Mouse (Mus musculus) lung, embryonic 16.5 days (tissue): ENCODE measurements around the gene Prkca. TPM values are rescaled to one million over a fixed set of nuclear protein-coding genes. Genes with fewer than 3 reads are reported as not detected.
A peak's percentile ranks its signal among the peaks of the same experiment; 100 is the strongest.

Experiments used
- ATAC-seq: fragments of 200-750 bp; cut with Nextera tagmentation; 2 replicates; pipeline ENCODE4 v1.8.0; 2017; ENCODE audit warnings: low read depth, mild to moderate bottlenecking, moderate library complexity
- H3K27ac ChIP-seq: fragments of 300-500 bp; sonication (generic); 2 replicates; pipeline ENCODE4 v1.5.1; 2014; ENCODE audit warnings: mild to moderate bottlenecking, control low read depth, low read length
- H3K27me3 ChIP-seq: fragments of 300-500 bp; sonication (generic); 2 replicates; pipeline ENCODE4 v1.6.1; 2014; ENCODE audit warnings: low read depth, low read length, mixed read lengths; ENCODE audit not compliant: control insufficient read depth, insufficient read depth
- H3K36me3 ChIP-seq: fragments of 300-500 bp; sonication (generic); 2 replicates; pipeline ENCODE4 v1.6.1; 2014; ENCODE audit warnings: low read length; ENCODE audit not compliant: control insufficient read depth, insufficient read depth
- H3K4me1 ChIP-seq: fragments of 300-500 bp; sonication (generic); replicated peaks from 2 replicates; pipeline ENCODE4 v1.6.1; 2014; ENCODE audit warnings: low read length, mixed read lengths; ENCODE audit not compliant: control insufficient read depth, insufficient read depth
- H3K4me2 ChIP-seq: fragments of 300-500 bp; sonication (generic); 2 replicates; pipeline ENCODE4 v1.6.1; 2014; ENCODE audit warnings: low read depth, low read length, control low read depth
- H3K4me3 ChIP-seq: fragments of 300-500 bp; sonication (generic); 2 replicates; pipeline ENCODE4 v1.5.1; 2014; ENCODE audit warnings: mild to moderate bottlenecking, low read length, control low read depth
- H3K9ac ChIP-seq: fragments of 300-500 bp; sonication (generic); 2 replicates; pipeline ENCODE4 v1.6.1; 2014; ENCODE audit warnings: low read length, control low read depth
- H3K9me3 ChIP-seq: fragments of 300-500 bp; sonication (generic); 2 replicates; pipeline ENCODE4 v1.6.1; 2016; ENCODE audit warnings: low read length; ENCODE audit not compliant: control insufficient read depth
- WGBS: fragments of 180-500 bp; shearing (Covaris S2); extraction: QIAGEN DNeasy Blood & Tissue Kit; methylation state at CpG from one replicate; pipeline ENCODE4 v1.1.7; 2014; 5-methylcytosine and 5-hydroxymethylcytosine counted together
- polyA plus RNA-seq: library from polyadenylated mRNA; unstranded; fragments of >200 nt; fragmentation: Nextera tagmentation; extraction: Ambion mirVana; gene quantifications from 2 replicates; pipeline ENCODE4 v1.2.1, GENCODE M21; 2015

Gene Prkca
- polyA plus RNA-seq, 1 experiment from 2014 or later, result 10.1 TPM

GRCm38 (mm10) chr11:107993792-107994191 lies 349.9 kb downstream of the Prkca start:
- no peak for ATAC-seq
- Histone ChIP-seq H3K9me3 (no peaks in the 10 kb centered on the region), H3K4me1 (no peaks in the 10 kb centered on the region), H3K9ac (no peak overlapping the region), H3K27me3 (no peaks in the 10 kb centered on the region), H3K27ac (no peak overlapping the region), H3K4me2 (no peak overlapping the region), H3K4me3 (no peak overlapping the region), H3K36me3 (no peaks in the 10 kb centered on the region)
- 85% methylated on average over 3 of the region's 3 CpGs for WGBS

DNA sequence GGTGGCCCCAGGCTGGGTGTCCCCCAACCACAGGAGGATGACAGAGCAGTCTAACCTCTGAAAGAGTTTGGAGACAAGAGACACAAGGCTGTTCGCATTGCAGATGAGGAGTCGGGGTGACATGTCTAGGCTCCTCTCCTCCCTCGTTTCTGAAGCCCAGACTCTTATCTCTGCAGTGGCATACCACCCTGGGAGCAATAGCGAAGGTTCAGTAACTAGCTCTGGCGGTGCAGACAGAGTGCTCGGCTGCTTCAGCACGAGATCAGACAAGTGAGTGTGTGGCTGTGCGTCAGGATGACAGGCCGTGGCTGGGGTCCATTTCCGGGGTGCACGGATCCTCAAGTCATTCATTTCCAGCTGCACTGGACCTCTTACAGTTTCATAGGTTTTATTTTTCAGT lies 351.2 kb downstream of the Prkca start:
- ATAC-seq, result no peak
- Histone ChIP-seq H3K4me3 (no peak overlapping the region), H3K4me1 (no peaks in the 10 kb centered on the region), H3K4me2 (no peak overlapping the region), H3K36me3 (no peaks in the 10 kb centered on the region), H3K27me3 (no peaks in the 10 kb centered on the region), H3K27ac (no peak overlapping the region), H3K9me3 (no peaks in the 10 kb centered on the region), H3K9ac (no peak overlapping the region)
- 26% methylated on average over 11 of the region's 11 CpGs for WGBS

- H3K4me3 ChIP-seq, result no peak overlapping the region
- no peak overlapping the region for H3K9ac ChIP-seq
- H3K4me1 ChIP-seq, result no peaks in the 10 kb centered on the region
- ATAC-seq, result no peak
- H3K9me3 ChIP-seq, result no peaks in the 10 kb centered on the region
- H3K4me2 ChIP-seq, result no peak overlapping the region
- no peaks in the 10 kb centered on the region for H3K36me3 ChIP-seq
- 49% methylated on average over 7 of the region's 7 CpGs for WGBS
- no peaks in the 10 kb centered on the region for H3K27me3 ChIP-seq
- no peak overlapping the region for H3K27ac ChIP-seq
Observed at GRCm38 (mm10) chr11:107991990-107992389, 351.7 kb downstream of the Prkca start.

DNA sequence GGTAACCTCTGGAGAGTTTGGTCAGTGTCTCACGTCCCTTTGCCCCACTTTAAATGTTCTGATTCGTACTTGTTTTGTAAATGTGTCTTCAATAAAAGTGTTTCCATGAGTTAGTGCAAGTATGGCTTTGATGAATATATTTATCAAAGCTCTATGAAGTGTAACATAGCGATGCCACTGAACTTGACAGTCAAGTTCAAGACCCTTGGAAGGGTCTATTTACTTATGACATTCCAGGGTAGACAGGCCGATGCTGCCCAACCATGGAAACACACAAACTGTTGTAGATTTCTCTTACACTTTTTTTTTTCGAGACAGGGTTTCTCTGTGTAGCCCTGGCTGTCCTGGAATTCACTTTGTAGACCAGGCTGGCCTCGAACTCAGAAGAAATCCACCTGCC lies 354.5 kb downstream of the Prkca start:
- H3K4me1 ChIP-seq, result no peaks in the 10 kb centered on the region
- no peak overlapping the region for H3K4me3 ChIP-seq
- H3K27me3 ChIP-seq, result no peaks in the 10 kb centered on the region
- no peak overlapping the region for H3K27ac ChIP-seq
- WGBS, result 43% methylated on average over 6 of the region's 6 CpGs
- no peak overlapping the region for H3K4me2 ChIP-seq
- H3K9me3 ChIP-seq, result no peaks in the 10 kb centered on the region
- H3K36me3 ChIP-seq, result no peaks in the 10 kb centered on the region
- ATAC-seq, result 0 out of 2 replicates have a peak, but pooled peaks have one; percentile 26
- no peak overlapping the region for H3K9ac ChIP-seq

DNA sequence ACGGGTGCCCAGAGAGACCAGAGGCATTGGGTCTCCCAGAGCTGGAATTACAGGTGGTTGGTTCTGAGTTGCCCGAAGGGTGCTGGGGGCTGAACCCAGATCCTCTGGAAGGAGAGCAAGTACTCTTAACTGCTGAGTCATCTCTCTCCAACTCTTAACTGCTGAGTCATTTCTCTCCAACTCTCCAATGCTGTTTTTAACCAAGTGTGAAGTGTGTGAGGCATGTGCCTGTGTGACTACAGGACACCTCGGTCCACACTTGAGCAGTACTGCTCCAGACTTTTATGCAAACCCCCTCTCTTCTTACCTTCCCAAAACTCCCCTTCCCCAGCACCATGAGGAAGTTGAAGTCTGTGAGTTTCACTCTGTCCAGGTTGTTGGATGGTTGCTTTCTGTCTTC lies 357.8 kb downstream of the Prkca start:
- Histone ChIP-seq H3K4me3 (no peak overlapping the region), H3K9ac (no peak overlapping the region), H3K4me1 (no peaks in the 10 kb centered on the region), H3K4me2 (no peak overlapping the region), H3K27me3 (no peaks in the 10 kb centered on the region), H3K36me3 (no peaks in the 10 kb centered on the region; the same call in 1 of the 2 replicates), H3K9me3 (no peaks in the 10 kb centered on the region), H3K27ac (no peak overlapping the region)
- 85% methylated on average over 3 of the region's 3 CpGs for WGBS
- ATAC-seq, result no peak

GRCm38 (mm10) chr11:107983883-107984282 lies 359.8 kb downstream of the Prkca start:
- H3K4me2 ChIP-seq, result no peak overlapping the region
- no peak overlapping the region for H3K4me3 ChIP-seq
- no peak for ATAC-seq
- H3K9ac ChIP-seq, result no peak overlapping the region
- H3K27me3 ChIP-seq, result no peaks in the 10 kb centered on the region
- 77% methylated on average over 12 of the region's 12 CpGs for WGBS
- H3K9me3 ChIP-seq, result no peaks in the 10 kb centered on the region
- H3K27ac ChIP-seq, result no peak overlapping the region
- no peaks in the 10 kb centered on the region; the same call in 1 of the 2 replicates for H3K36me3 ChIP-seq
- no peaks in the 10 kb centered on the region for H3K4me1 ChIP-seq

GRCm38 (mm10) chr11:107983224-107983623 lies 360.5 kb downstream of the Prkca start:
- Histone ChIP-seq H3K36me3 (no peaks in the 10 kb centered on the region; the same call in 1 of the 2 replicates), H3K9me3 (no peaks in the 10 kb centered on the region), H3K4me1 (no peaks in the 10 kb centered on the region), H3K9ac (no peak overlapping the region), H3K4me3 (no peak overlapping the region), H3K4me2 (no peak overlapping the region), H3K27me3 (no peaks in the 10 kb centered on the region), H3K27ac (no peak overlapping the region)
- WGBS, result 66% methylated on average over 5 of the region's 5 CpGs
- no peak for ATAC-seq

- WGBS, result 24% methylated on average over 16 of the region's 16 CpGs
- H3K9ac ChIP-seq, result no peak overlapping the region
- no peak overlapping the region for H3K4me3 ChIP-seq
- no peak overlapping the region for H3K4me2 ChIP-seq
- no peaks in the 10 kb centered on the region for H3K4me1 ChIP-seq
- peak; percentile 62; the same call in 1 of the 2 replicates for ATAC-seq
- no peaks in the 10 kb centered on the region for H3K9me3 ChIP-seq
- H3K27ac ChIP-seq, result no peak overlapping the region
- no peaks in the 10 kb centered on the region; the same call in 1 of the 2 replicates for H3K36me3 ChIP-seq
- no peaks in the 10 kb centered on the region for H3K27me3 ChIP-seq
Observed at GRCm38 (mm10) chr11:107982225-107982896, 361.4 kb downstream of the Prkca start.

GRCm38 (mm10) chr11:107979497-107980174 lies 364.1 kb downstream of the Prkca start:
- Histone ChIP-seq H3K4me2 (no peak overlapping the region), H3K9ac (no peak overlapping the region), H3K27ac (no peak overlapping the region), H3K27me3 (no peaks in the 10 kb centered on the region), H3K36me3 (no peaks in the 10 kb centered on the region; the same call in 1 of the 2 replicates), H3K4me3 (no peak overlapping the region), H3K9me3 (no peaks in the 10 kb centered on the region), H3K4me1 (no peaks in the 10 kb centered on the region)
- no peak for ATAC-seq
- WGBS, result 67% methylated on average over 22 of the region's 22 CpGs
